Mouse (Mus musculus): ENCODE measurements around the gene Hipk2.

DNA sequence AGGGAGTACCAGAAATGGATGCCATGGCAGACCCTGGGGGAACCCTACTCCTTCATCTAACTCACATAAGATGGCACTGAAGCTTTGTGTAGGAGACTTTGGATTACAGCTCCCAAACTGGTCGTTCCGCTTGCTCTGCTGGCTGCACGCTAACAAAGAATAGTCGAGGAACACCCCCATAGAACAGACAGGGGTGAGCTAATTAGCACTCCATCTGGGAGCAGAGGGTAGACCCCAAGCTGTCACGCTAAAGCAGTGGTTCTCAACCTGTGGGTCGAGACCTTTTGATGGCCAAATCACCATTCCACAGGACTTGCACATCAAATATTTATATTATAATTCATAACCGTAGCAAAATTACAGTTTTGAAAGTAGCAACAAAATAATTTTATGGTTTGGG is 114.0 kb downstream of the Hipk2 start:
- TF ChIP-seq CTCF (IDR thresholded peaks at IDR 0.05; ENCODE audit: extremely low read depth, insufficient read depth, low read length): no peak
- TF ChIP-seq POLR2A (IDR thresholded peaks at IDR 0.05; ENCODE audit: extremely low read depth, insufficient read depth, low read length): no peak
